14 mouse cellular contexts compared by ENCODE assay signal in the genomic region with DNA sequence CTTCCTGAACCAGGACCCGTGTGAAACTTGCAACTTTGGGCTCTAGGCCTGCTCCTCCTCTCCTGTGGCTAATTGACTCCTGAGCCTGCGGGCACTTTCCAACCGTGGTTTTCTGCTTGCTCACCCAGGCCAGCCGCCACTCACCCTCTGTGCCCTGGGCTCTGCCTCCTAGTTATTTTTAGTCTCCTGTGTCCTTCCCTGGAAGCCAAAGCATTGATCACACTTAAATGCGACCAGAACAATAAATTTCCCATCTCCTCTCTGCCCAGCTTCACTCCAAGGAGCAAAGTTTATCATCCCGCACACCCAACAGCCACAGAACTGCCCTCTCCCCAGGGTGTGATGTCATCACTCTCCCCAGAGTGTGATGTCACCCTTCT. TPM values are rescaled to one million over a fixed set of nuclear protein-coding genes. Genes with fewer than 3 reads are reported as not detected.
A peak's percentile ranks its signal among the peaks of the same experiment; 100 is the strongest.
DNase-seq lines count a peak whose midpoint lies in the region; ATAC-seq lines count a peak whose summit lies in the region.
"Had no signal": no experiment of that assay in that cellular context is flagged by ENCODE, and none has a peak within 500 bp of the region (broad histone marks: within the 10 kb centered on the region; RNA-seq: fewer than 3 reads in every experiment).

No protein-coding gene starts in this region.

- 14% methylated on average over 6 of the region's 6 CpGs for WGBS in heart, embryonic 12.5 days
- WGBS in hindbrain, embryonic 13.5 days: 10% methylated on average over 6 of the region's 6 CpGs
- WGBS in neural tube, embryonic 15.5 days: 8% methylated on average over 6 of the region's 6 CpGs

- H3K9ac ChIP-seq in heart, embryonic 12.5 days: no peak overlapping the region
- H3K9ac ChIP-seq in hindbrain, embryonic 13.5 days: 0 out of 2 replicates have a peak overlapping the region, but pooled peaks have one; percentile 29
- no peak overlapping the region for H3K9ac ChIP-seq in neural tube, embryonic 15.5 days (replicated peaks)

- no peaks in the 10 kb centered on the region for H3K9me3 ChIP-seq in heart, embryonic 12.5 days (replicated peaks)
- no peaks in the 10 kb centered on the region for H3K9me3 ChIP-seq in hindbrain, embryonic 13.5 days
- H3K9me3 ChIP-seq in neural tube, embryonic 15.5 days (replicated peaks): no peaks in the 10 kb centered on the region
- H3K9me3 ChIP-seq: embryonic facial prominence, embryonic 10.5 days; limb, embryonic 10.5 days; megakaryocyte, embryonic 14.5 days had no signal

- DNase-seq in heart, postnatal 25 days (ENCODE audit: low spot score): no peak
- DNase-seq in adrenal gland, postnatal 14 days: peak; percentile 50
- no peak for DNase-seq in spleen, postnatal 10 days (ENCODE audit: low spot score in 2 of 2)
- no peak for DNase-seq in right cerebral cortex, adult 2 months (ENCODE audit: low spot score in 2 of 2)
- DNase-seq: cerebellum, adult 11 months; lung, adult 2 months; right cerebral cortex, adult 18-20 months had no signal

- H3K4me1 ChIP-seq in heart, embryonic 12.5 days (replicated peaks): peaks cover 12% of the 10 kb centered on the region
- H3K4me1 ChIP-seq in hindbrain, embryonic 13.5 days (replicated peaks): peaks cover 24% of the 10 kb centered on the region
- peaks cover 24% of the 10 kb centered on the region for H3K4me1 ChIP-seq in neural tube, embryonic 15.5 days

- intact Hi-C loops in heart, postnatal 25 days (cut with DNase I): no loop called here

- peaks cover 24% of the 10 kb centered on the region for H3K27me3 ChIP-seq in heart, embryonic 12.5 days (replicated peaks)
- no peaks in the 10 kb centered on the region for H3K27me3 ChIP-seq in hindbrain, embryonic 13.5 days
- H3K27me3 ChIP-seq in neural tube, embryonic 15.5 days (replicated peaks): no peaks in the 10 kb centered on the region

- no peaks in the 10 kb centered on the region for H3K36me3 ChIP-seq in heart, embryonic 12.5 days
- H3K36me3 ChIP-seq in hindbrain, embryonic 13.5 days: 0 out of 2 replicates have a peak, but pooled peaks cover 3% of the 10 kb centered on the region
- no peaks in the 10 kb centered on the region for H3K36me3 ChIP-seq in neural tube, embryonic 15.5 days
- H3K36me3 ChIP-seq: embryonic facial prominence, embryonic 10.5 days; limb, embryonic 10.5 days had no signal

- no peak for ATAC-seq in heart, embryonic 12.5 days (ENCODE audit: insufficient number of reproducible peaks, low FRiP score)
- ATAC-seq in hindbrain, embryonic 13.5 days (ENCODE audit: low FRiP score): no peak
- ATAC-seq in neural tube, embryonic 15.5 days (ENCODE audit: low FRiP score): no peak
- ATAC-seq: inflammation-experienced regulatory T-cells, adult 6 months had no signal

- H3K4me2 ChIP-seq in heart, embryonic 12.5 days: peak overlapping the region; percentile 8; the same call in 1 of the 2 replicates
- no peak overlapping the region for H3K4me2 ChIP-seq in hindbrain, embryonic 13.5 days
- no peak overlapping the region for H3K4me2 ChIP-seq in neural tube, embryonic 15.5 days

- H3K4me3 ChIP-seq in heart, embryonic 12.5 days: no peak overlapping the region
- no peak overlapping the region for H3K4me3 ChIP-seq in hindbrain, embryonic 13.5 days
- H3K4me3 ChIP-seq in neural tube, embryonic 15.5 days (replicated peaks): no peak overlapping the region
- H3K4me3 ChIP-seq: limb, embryonic 10.5 days had no signal

- no peak overlapping the region for H3K27ac ChIP-seq in heart, embryonic 12.5 days (ENCODE audit: poor library complexity, severe bottlenecking)
- peak overlapping the region; percentile 85 for H3K27ac ChIP-seq in hindbrain, embryonic 13.5 days
- H3K27ac ChIP-seq in neural tube, embryonic 15.5 days (replicated peaks): peak overlapping the region; percentile 41; the same call in 1 of the 2 replicates
- H3K27ac ChIP-seq: embryonic facial prominence, embryonic 10.5 days; limb, embryonic 10.5 days had no signal

RNA-seq across cellular contexts. Expression of a gene that starts 35.6 kb away (rescaled TPM):
- polyA plus RNA-seq in heart, embryonic 12.5 days (2016; fragmentation: Nextera tagmentation; extraction: Ambion mirVana): 0.42 and 0.59 TPM in 2 replicates
- total RNA-seq in heart, postnatal 25 days (2021): 1 to 10 TPM; 7.0 to 7.5 TPM
- total RNA-seq in adrenal gland, postnatal 14 days (2021): 2.6 and 3.2 TPM in 2 replicates
- polyA plus RNA-seq in hindbrain, embryonic 13.5 days (2015; fragmentation: Nextera tagmentation; extraction: Ambion mirVana): 14.0 and 16.0 TPM in 2 replicates
- polyA plus RNA-seq in neural tube, embryonic 15.5 days (2015; fragmentation: Nextera tagmentation; extraction: Ambion mirVana): 4.2 and 6.9 TPM in 2 replicates

RNA-seq across cellular contexts. Expression of a gene that starts 41.5 kb away (rescaled TPM):
- polyA plus RNA-seq in heart, embryonic 12.5 days (2016; fragmentation: Nextera tagmentation; extraction: Ambion mirVana): 17.0 and 17.3 TPM in 2 replicates
- 10 to 100 TPM; 22.1 to 22.9 TPM for total RNA-seq in heart, postnatal 25 days (2021)
- total RNA-seq in adrenal gland, postnatal 14 days (2021): 12.7 and 20.4 TPM in 2 replicates
- 30.8 and 37.3 TPM in 2 replicates for polyA plus RNA-seq in hindbrain, embryonic 13.5 days (2015; fragmentation: Nextera tagmentation; extraction: Ambion mirVana)
- polyA plus RNA-seq in neural tube, embryonic 15.5 days (2015; fragmentation: Nextera tagmentation; extraction: Ambion mirVana): 34.7 and 41.3 TPM in 2 replicates

RNA-seq across cellular contexts. Expression of a gene that starts 46.7 kb away (rescaled TPM):
- 168 and 169 TPM in 2 replicates for polyA plus RNA-seq in heart, embryonic 12.5 days (2016; fragmentation: Nextera tagmentation; extraction: Ambion mirVana)
- 10 to 100 TPM; 68.5 to 79.5 TPM for total RNA-seq in heart, postnatal 25 days (2021)
- 154 and 176 TPM in 2 replicates for total RNA-seq in adrenal gland, postnatal 14 days (2021)
- polyA plus RNA-seq in hindbrain, embryonic 13.5 days (2015; fragmentation: Nextera tagmentation; extraction: Ambion mirVana): 210 and 214 TPM in 2 replicates
- 168 and 184 TPM in 2 replicates for polyA plus RNA-seq in neural tube, embryonic 15.5 days (2015; fragmentation: Nextera tagmentation; extraction: Ambion mirVana)
